Comparison of ENCODE assay signal across 7 mouse cellular contexts in the genomic region with DNA sequence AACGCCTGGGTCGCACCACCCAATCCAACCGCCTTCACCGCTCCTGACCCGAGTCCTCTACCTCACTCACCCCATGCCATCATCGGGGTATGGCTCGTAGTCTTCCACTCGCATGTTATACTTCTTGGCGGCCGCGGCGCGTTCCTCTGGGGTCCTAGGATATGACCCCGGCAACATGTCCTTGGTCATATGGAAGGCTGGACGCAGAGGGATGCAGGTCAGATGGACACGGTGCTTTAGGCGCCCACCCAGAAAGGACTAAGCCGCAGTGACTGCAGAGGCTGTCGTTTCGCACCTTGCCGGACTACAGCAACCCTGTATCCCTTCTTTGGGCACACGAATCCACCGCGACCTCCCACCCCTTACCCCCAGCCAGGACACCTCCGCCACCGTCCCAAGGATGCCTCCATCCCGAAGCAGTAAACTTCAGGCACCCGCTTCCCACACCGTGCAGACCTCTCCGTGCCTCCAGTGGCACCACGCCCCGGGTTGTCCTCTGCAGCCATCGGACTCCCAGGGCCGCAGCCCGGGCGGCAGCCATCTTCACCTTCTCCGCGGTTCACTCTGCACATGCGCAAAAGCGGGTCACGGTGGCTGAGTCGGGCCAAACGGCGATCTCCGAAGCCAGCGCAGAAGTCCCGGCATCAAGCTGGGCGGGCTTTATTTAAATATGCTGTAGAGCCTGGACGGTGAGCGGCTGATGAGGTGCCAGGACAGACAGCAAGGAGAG. TPM values are rescaled to one million over a fixed set of nuclear protein-coding genes. Genes with fewer than 3 reads are reported as not detected.
DNase-seq lines count a peak whose midpoint lies in the region; ATAC-seq and TF ChIP-seq lines count a peak whose summit lies in the region.

A gene (minus strand): TSS at position 580 of the 730 bp plus-strand sequence.

- no peaks in the 10 kb centered on the region for H3K27me3 ChIP-seq in embryonic facial prominence, embryonic 12.5 days
- H3K27me3 ChIP-seq in kidney, adult 2 months (replicated peaks; ENCODE audit: control insufficient read depth, insufficient read depth, low read length): no peaks in the 10 kb centered on the region
- peaks cover 8% of the 10 kb centered on the region; the same call in 1 of the 2 replicates for H3K27me3 ChIP-seq in limb, embryonic 12.5 days
- peaks cover 6% of the 10 kb centered on the region; the same call in 1 of the 2 replicates for H3K27me3 ChIP-seq in midbrain, embryonic 15.5 days (replicated peaks)
- no peaks in the 10 kb centered on the region for H3K27me3 ChIP-seq in spleen, adult 2 months (ENCODE audit: control insufficient read depth, insufficient read depth, low read length)

- DNase-seq in adrenal gland, postnatal 25 days: peak; percentile 98
- DNase-seq in heart, adult 18-20 months: peak; percentile 97 to 99
- peak; percentile 98 for DNase-seq in kidney, adult 2 months
- DNase-seq in spleen, adult 2 months (ENCODE audit: low read depth in 1 of 2, low spot score in 2 of 2): peak; percentile 77 to 97

- peaks cover 7% of the 10 kb centered on the region for H3K4me1 ChIP-seq in embryonic facial prominence, embryonic 12.5 days
- peaks cover 4% of the 10 kb centered on the region; the same call in 1 of the 2 replicates for H3K4me1 ChIP-seq in kidney, adult 2 months (ENCODE audit: control insufficient read depth, insufficient read depth, low read length)
- H3K4me1 ChIP-seq in limb, embryonic 12.5 days (replicated peaks): peaks cover 11% of the 10 kb centered on the region
- peaks cover 19% of the 10 kb centered on the region for H3K4me1 ChIP-seq in midbrain, embryonic 15.5 days
- peaks cover 3% of the 10 kb centered on the region; the same call in 1 of the 2 replicates for H3K4me1 ChIP-seq in spleen, adult 2 months (ENCODE audit: control insufficient read depth, insufficient read depth, insufficient read length)

- H3K9me3 ChIP-seq in embryonic facial prominence, embryonic 12.5 days: no peaks in the 10 kb centered on the region
- H3K9me3 ChIP-seq in limb, embryonic 12.5 days: no peaks in the 10 kb centered on the region
- H3K9me3 ChIP-seq in midbrain, embryonic 15.5 days: no peaks in the 10 kb centered on the region

- TF ChIP-seq POLR2A in kidney, adult 2 months (IDR thresholded peaks at IDR 0.05; ENCODE audit: low read depth, low read length): peak; percentile 84
- TF ChIP-seq POLR2A in spleen, adult 2 months (IDR thresholded peaks at IDR 0.05; ENCODE audit: low read depth, low read length): peak; percentile 87

- peak within 1 kb of the TSS; percentile 83 for H3K9ac ChIP-seq in embryonic facial prominence, embryonic 12.5 days
- H3K9ac ChIP-seq in limb, embryonic 12.5 days (replicated peaks): peak within 1 kb of the TSS; percentile 82
- H3K9ac ChIP-seq in midbrain, embryonic 15.5 days: peak within 1 kb of the TSS; percentile 90

- peak; percentile 88 for ATAC-seq in embryonic facial prominence, embryonic 12.5 days (ENCODE audit: insufficient number of reproducible peaks, insufficient read depth, low FRiP score, low TSS enrichment)
- peak; percentile 79 for ATAC-seq in limb, embryonic 12.5 days (ENCODE audit: insufficient number of reproducible peaks, insufficient read depth, low FRiP score, low TSS enrichment, low read depth)
- ATAC-seq in midbrain, embryonic 15.5 days (replicated peaks): peak; percentile 87

- H3K4me3 ChIP-seq in embryonic facial prominence, embryonic 12.5 days: peak within 1 kb of the TSS; percentile 93
- H3K4me3 ChIP-seq in kidney, adult 2 months (ENCODE audit: insufficient read depth, low read depth, low read length): peak within 1 kb of the TSS; percentile 90
- peak within 1 kb of the TSS; percentile 90 for H3K4me3 ChIP-seq in limb, embryonic 12.5 days (replicated peaks)
- H3K4me3 ChIP-seq in midbrain, embryonic 15.5 days: peak within 1 kb of the TSS; percentile 89
- peak within 1 kb of the TSS; percentile 72 for H3K4me3 ChIP-seq in spleen, adult 2 months (ENCODE audit: extremely low read depth, insufficient read depth, insufficient read length)

- WGBS in embryonic facial prominence, embryonic 12.5 days: under 1% methylated on average over 50 of the region's 50 CpGs
- under 1% methylated on average over 50 of the region's 50 CpGs for WGBS in kidney, adult 2 months
- 1% methylated on average over 50 of the region's 50 CpGs for WGBS in limb, embryonic 12.5 days
- under 1% methylated on average over 50 of the region's 50 CpGs for WGBS in midbrain, embryonic 15.5 days
- under 1% methylated on average over 50 of the region's 50 CpGs for WGBS in spleen, adult 2 months

- TF ChIP-seq CTCF in kidney, adult 2 months (conservative IDR thresholded peaks at IDR 0.05; ENCODE audit: insufficient read depth, insufficient read length, low read depth, low read length): no peak
- no peak for TF ChIP-seq CTCF in spleen, adult 2 months (IDR thresholded peaks at IDR 0.05; ENCODE audit: extremely low read depth, insufficient read depth, insufficient read length, insufficient replicate concordance)

- peak within 1 kb of the TSS; percentile 90 for H3K4me2 ChIP-seq in embryonic facial prominence, embryonic 12.5 days (replicated peaks)
- H3K4me2 ChIP-seq in limb, embryonic 12.5 days: peak within 1 kb of the TSS; percentile 88
- H3K4me2 ChIP-seq in midbrain, embryonic 15.5 days: peak within 1 kb of the TSS; percentile 93

- peaks cover 34% of the 10 kb centered on the region for H3K36me3 ChIP-seq in embryonic facial prominence, embryonic 12.5 days
- peaks cover 12% of the 10 kb centered on the region; the same call in 1 of the 2 replicates for H3K36me3 ChIP-seq in kidney, adult 2 months (ENCODE audit: control insufficient read depth, insufficient read depth, low read length)
- H3K36me3 ChIP-seq in limb, embryonic 12.5 days: peaks cover 34% of the 10 kb centered on the region
- peaks cover 25% of the 10 kb centered on the region for H3K36me3 ChIP-seq in midbrain, embryonic 15.5 days (replicated peaks)
- peaks cover 13% of the 10 kb centered on the region for H3K36me3 ChIP-seq in spleen, adult 2 months (ENCODE audit: control insufficient read depth, insufficient read depth, low read length)

- peak within 1 kb of the TSS; percentile 46; the same call in 1 of the 2 replicates for H3K27ac ChIP-seq in embryonic facial prominence, embryonic 12.5 days
- peak within 1 kb of the TSS; percentile 88 for H3K27ac ChIP-seq in kidney, adult 2 months (ENCODE audit: insufficient read depth, low read depth, low read length)
- H3K27ac ChIP-seq in limb, embryonic 12.5 days: peak within 1 kb of the TSS; percentile 80
- peak within 1 kb of the TSS; percentile 78 for H3K27ac ChIP-seq in midbrain, embryonic 15.5 days
- peak within 1 kb of the TSS; percentile 37; the same call in 1 of the 2 replicates for H3K27ac ChIP-seq in spleen, adult 2 months (ENCODE audit: insufficient read depth, low read length)

RNA-seq across cellular contexts. Expression of the gene that starts here (rescaled TPM):
- 457 and 562 TPM in 2 replicates for total RNA-seq in adrenal gland, postnatal 25 days (2021)
- 465 and 500 TPM in 2 replicates for polyA plus RNA-seq in embryonic facial prominence, embryonic 12.5 days (2016; fragmentation: Nextera tagmentation; extraction: Ambion mirVana)
- 1,000 to 10,000 TPM; 1,929 to 2,019 TPM for total RNA-seq in heart, adult 18-20 months (2021)
- 1,573 and 1,885 TPM in 2 replicates for polyA plus RNA-seq in kidney, adult 2 months (2012; rRNA removed)
- polyA plus RNA-seq in limb, embryonic 12.5 days (2016; fragmentation: Nextera tagmentation; extraction: Ambion mirVana): 499 and 524 TPM in 2 replicates
- 601 and 626 TPM in 2 replicates for polyA plus RNA-seq in midbrain, embryonic 15.5 days (2015; fragmentation: Nextera tagmentation; extraction: Ambion mirVana)
- 149 and 177 TPM in 2 replicates for polyA plus RNA-seq in spleen, adult 2 months (2012; rRNA removed)

Comparison
In these comparisons a context has a peak if more than half of its experiments do, and no peak if none do; other contexts are left out.
1. Peak in every context shown above with its lines: DNase-seq, ATAC-seq, H3K4me3 ChIP-seq and H3K27ac ChIP-seq.
2. H3K27ac ChIP-seq: peak in every context shown above with its lines; median percentile 88 in kidney, adult 2 months; 80 in limb, embryonic 12.5 days; 78 in midbrain, embryonic 15.5 days; 46 in embryonic facial prominence, embryonic 12.5 days; 37 in spleen, adult 2 months.